Mouse (Mus musculus) granulocyte monocyte progenitor cell, adult 5-6 weeks (primary cell): ENCODE results near the gene Tmem19. TPM values are rescaled to one million over a fixed set of nuclear protein-coding genes. Genes with fewer than 3 reads are reported as not detected.

ENCODE experiments used
- ATAC-seq: replicated peaks from 2 replicates; pipeline ENCODE4 v1.8.0; 2016; ENCODE audit warnings: mild to moderate bottlenecking, moderate TSS enrichment, inconsistent platforms; ENCODE audit not compliant: poor library complexity, severe bottlenecking
- total RNA-seq, 2 experiments: library from RNA; stranded (forward) in 1 of 2; stranded (reverse) in 1 of 2; fragments of 200-712, 200-1000 nt in 1 of 2; fragments of >200 nt in 1 of 2; fragmentation: Nextera tagmentation in 1 of 2; gene quantifications; 2 replicates each; pipeline ENCODE4 v1.2.3; 2014 to 2017

Tmem19 gene
- total RNA-seq (2014; fragmentation: Nextera tagmentation) (13.3 and 15.2 TPM in 2 replicates), total RNA-seq (2017) (13.0 and 23.7 TPM in 2 replicates)

DNA sequence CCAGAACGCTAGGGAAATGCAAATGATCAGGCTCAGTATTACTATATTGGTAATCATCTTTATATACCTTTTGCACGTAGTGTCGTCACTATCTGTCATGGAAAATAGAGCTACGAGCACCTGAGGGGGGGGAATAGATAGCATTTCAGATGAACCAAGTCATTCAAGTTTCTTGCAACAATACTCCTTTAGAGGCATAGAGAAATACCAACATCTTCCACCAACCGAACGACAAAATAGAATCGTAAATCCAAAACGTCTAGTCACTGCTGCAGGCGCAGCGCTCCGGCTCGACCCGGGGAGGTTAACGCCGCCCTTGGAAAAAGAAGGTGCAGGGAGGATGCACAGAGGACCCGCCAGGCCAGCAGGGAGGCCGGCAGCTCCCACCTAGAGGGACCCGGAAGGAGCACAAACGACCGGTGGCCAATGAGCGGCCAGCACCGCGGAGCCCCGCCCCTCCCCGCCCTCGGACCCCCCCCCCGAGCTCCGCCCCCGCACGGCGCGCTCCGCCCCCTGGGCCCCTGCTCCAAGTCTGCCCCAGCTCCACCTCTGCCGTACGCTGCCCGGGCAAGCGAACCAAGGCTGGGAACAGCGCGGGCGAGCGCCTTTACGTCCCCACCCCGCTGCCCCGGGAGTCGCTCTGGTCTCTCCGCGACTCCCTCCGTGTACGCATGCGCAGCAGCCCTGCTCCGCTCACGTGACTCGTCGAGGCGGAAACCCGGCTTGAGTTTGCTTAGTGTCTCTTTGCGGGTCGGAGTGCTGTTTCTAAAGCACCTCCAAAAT is at the start of gene Tmem19:
Tmem19 (minus strand) TSS at position 662 of the 783 bp plus-strand sequence.
- ATAC-seq: peak; percentile 96

DNA sequence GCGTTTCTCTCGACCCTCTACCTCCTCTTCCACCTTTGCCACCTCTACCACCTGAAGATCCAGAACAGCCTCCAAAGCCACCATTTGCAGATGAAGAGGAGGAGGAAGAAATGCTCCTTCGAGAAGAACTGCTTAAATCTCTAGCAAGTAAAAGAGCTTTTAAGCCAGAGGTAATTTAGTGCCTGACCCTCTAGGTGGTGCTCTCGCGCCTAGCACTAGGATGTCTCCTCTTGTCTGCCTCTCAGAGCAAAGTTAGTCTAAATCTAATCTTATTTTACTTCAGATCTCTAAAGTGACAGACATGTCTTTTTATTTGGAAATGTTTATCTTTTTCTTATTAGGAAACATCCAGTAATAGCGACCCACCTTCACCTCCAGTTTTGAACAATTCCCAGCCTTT is 44.1 kb upstream of the Tmem19 start:
- ATAC-seq: peak; percentile 80

DNA sequence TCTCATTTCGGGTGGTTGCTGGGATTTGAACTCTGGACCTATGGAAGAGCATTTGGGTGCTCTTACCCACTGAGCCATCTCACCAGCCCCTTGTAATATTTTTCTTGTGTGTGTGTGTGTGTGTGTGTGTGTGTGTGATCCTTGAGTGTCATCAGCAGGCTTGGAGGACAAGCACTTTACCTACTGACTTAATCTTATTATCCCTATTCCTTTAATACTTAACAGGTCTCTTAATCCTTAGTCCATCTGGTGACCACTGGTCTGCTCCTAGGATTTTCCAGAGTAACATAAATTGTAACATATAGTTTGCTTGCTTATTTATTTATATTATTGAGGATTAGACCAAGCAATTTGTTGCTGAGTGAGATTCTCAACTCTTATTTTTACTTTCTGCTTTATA is 29.6 kb upstream of the Tmem19 start:
- ATAC-seq: no peak

DNA sequence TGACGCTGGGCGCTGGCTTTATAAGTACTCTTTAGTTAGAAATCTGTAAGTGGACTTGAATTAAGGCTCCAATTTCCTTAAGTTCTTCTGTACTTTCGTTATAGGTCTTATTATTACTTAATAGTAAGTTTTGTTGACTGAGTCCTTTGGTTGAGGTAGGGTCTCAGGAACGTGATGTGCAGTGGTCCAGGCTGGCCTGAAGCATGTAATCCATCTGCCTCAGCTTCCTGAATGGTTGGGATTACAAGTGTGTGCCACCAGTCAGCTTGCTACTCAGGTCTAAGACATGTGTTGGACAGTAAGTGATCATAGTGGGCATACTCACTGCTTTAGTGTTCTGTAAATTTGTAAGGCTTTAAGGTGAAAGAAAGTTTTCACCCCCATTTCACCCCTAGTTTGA is 28.8 kb upstream of the Tmem19 start:
- no peak for ATAC-seq

DNA sequence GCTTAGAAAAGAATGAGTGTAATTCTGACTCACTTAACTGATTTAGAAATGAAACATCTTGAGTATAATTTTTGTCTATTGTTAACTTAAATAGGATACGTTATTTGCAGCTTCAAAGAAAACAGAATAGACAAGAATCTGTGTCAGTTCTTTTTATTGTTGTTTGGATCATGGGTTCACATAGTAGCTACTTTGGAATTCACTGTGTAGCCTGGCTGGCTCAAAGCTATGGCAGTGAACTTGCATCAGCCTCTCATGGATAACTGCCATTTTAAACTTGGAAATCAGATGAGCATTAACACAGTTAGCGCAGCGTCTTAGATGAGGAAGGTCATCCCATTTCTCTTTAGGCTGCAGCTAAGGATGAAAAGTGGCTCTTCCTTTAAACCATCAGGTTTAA is 25.6 kb upstream of the Tmem19 start:
- no peak for ATAC-seq

DNA sequence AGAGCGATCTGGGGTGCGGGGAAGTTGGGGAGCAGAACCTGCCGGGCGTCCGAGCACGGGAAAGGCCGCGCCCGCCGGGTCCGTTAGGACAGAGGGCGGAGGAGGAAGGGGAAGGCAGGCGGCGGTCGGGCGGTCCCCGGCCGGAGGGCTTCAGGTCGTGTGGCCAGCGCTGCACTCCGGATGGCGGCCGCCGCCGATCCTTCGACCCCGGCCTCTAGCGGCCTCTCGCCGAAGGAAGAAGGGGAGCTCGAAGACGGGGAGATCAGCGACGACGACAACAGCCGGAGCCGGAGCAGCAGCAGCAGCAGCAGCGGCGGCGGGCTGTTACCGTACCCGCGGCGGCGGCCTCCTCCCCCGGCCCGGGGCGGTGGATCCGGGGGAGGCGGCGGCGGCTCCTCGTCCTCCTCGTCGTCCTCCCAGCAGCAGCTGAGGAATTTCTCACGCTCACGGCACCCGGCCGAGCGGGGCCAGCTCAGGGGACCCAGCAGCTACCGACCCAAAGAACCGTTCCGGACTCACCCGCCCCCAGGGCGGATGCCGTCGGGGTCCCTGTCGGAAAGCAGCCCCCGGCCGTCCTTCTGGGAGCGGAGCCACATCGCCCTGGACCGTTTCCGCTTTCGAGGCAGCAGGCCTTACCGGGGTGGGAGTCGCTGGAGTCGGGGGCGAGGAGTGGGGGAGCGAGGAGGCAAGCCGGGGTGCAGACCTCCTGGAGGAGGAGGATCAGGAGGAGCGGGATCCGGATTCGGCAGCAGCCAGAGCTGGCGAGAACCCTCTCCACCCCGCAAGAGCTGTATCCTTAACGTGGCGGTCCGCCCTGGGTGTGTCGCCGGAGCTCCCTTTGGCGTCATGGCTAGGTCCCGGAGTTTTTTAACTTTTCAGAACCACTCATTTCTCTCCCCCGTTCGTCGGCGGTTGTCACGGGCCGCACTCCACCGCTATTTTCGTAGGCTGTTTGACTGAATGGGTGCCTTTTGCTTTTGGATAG is 23.0 kb upstream of the Tmem19 start:
- ATAC-seq: peak; percentile 43

DNA sequence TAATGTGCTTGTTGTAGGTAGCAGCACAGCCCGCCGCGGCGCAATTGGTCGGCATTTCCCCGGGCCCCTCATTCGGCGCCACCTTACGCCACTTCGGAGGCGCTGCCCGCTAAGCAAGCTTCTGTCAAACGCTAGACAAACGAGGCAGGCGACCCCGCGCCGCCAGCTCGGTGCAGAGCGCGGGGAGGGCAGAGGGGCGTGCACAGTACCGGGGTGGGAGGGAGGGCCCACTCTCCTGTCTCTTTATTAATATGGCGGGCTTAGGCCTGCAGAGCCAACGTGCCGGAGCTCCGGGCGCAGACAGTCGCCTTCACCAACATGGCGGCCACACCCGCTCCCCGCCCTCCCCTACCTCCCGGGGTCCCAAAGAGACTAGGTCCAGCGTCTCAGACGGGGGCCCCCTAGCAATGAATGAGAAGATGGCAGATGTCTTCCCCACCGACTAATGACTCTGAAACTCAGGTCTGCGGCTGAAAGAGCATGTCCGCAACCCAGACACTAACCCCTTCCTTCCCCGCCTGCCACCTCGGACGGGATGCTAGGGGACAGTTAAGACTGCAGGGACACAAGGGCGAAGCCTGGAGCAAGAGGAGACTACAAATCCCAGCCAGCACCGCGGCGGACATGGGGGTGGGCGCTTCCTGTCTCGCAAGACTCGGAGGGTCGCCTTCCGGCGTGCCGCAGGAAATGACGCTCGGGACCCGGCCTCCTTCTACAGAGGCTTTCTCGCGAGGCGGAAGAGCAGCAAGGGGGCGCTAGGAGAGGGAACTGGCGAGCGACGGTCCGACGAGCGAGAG is 22.1 kb upstream of the Tmem19 start, which contains the start of the genes Thap2 and Zfc3h1:
Thap2 (minus strand) TSS at position 223 of the 797 bp plus-strand sequence.
Zfc3h1 (plus strand) TSS at position 739 of the 797 bp plus-strand sequence.
- peak; percentile 81 for ATAC-seq

DNA sequence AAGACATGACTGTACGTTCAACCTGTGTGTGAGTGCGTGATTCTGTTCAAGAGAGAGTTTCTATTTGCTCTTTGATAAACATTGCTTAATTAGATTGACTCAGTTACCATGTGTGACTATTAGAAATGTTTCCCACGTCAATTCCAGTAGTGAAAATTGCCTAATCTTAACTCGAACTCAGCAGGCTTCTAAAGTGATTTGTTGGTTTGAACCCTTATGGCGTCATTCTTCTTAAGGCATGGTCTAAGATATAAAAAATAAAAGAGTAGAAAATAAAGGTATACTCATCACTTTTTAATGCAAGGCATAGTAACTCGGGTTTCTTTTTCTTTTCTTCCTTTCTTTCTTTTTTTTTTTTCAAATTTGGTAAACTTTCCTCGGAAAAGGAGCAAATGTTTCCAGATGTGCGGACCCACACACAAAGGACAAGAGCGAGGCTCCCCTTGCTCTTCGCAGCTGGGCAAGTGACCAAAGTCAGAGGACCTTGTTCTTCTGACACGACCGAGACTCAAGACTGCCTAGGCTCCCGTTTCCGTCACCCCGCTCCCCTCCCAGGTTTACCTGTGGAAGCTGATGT is 21.4 kb upstream of the Tmem19 start:
- ATAC-seq: 0 out of 2 replicates have a peak, but pooled peaks have one; percentile 1

DNA sequence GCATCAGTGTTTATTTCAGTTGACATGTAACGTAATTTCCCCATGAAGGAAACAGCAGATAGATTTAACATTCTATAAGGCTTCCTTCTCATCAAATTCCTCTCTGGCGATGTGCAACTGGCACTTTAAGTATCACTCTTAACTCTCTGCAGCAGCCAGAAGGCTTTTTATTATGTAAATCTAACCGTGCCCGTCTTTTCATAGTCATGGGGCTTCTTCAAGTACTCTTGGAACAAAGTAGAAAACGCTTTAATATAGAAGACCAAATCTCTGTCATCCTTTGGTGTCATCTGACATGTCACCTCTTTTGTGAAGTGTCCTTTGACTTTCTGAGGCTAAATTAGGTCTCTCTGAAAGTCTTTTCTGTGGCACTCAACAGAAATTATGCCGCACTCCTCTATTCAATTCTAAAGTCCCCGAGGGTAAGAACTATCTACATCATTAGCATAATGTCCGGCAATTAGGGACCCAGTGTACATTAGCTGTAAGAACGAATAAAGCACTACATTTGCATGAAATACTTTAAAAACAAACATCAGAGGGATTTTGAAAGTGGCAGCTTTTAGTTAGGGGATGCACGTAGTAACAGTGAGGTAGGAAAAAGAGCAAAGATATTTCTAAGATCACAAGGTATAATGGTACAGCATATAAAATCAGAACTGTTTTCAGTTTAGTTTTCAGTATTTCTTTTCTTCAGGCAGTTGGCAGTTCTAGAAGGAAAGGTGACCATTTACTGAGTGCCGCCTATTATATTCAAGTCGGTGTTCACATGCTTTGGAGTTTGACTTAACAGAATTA is 20.7 kb upstream of the Tmem19 start:
- ATAC-seq: no peak

DNA sequence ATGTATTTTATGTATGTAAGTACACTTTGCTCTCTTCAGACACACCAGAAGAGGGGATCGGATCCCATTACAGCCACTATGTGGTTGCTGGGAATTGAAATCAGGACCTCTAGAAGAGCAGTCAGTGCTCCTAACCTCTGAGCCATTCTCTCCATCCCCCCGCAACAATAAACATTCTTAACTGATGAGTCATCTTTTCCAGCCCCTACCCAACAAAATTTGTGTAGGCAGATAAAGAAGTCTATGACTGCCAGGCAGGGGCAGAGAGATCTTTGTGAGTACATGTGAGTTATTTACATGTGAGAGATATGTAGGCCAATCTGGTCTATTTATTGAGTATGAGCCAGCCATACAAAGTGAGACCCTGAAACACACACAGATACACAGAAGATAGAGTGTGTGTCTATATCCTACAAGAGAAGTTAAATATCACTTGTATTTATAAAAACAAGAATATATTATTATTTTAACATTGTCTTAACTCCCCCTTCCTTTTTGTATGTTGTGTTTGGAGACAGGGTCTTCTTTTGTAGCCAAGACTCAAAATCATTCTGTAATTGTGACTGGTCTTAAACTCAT is 19.3 kb upstream of the Tmem19 start:
- no peak for ATAC-seq

DNA sequence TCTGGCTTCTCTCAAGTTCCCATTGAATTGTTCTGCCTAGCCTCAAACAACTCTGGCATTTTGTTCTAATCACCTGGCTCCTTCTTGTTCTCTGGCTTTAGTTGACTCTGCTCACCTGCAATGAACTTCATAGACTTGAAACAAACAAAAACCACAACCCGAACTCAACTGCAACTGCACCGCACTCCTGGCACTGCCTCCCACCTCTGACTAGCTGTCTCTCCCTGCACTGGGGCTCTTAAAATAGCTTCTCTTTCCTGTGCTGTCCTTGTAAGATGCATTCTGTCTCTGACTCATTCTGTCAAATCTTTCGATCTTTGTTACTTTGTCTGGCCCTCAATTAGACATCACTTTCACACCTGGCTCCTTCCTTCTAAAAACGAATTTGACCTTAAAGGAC is 850 bp upstream of the Tmem19 start:
- ATAC-seq: no peak

DNA sequence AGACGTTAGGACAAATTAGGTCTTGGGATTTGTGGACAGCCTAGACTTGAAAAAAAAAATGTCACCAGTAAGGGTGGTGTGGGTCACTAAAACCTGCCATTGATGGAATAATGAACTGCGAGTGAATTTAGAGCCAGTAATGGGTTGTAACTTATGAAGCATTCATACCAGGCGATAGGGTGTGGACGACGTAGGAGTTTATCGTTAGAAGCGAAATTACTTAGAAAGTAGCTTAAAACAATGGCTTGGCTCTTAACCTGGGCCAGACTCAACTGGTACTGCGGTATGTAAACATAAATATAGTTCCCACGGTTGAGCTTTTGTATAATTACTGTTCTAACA is 293 bp upstream of the Tmem19 start:
- peak; percentile 13 for ATAC-seq

DNA sequence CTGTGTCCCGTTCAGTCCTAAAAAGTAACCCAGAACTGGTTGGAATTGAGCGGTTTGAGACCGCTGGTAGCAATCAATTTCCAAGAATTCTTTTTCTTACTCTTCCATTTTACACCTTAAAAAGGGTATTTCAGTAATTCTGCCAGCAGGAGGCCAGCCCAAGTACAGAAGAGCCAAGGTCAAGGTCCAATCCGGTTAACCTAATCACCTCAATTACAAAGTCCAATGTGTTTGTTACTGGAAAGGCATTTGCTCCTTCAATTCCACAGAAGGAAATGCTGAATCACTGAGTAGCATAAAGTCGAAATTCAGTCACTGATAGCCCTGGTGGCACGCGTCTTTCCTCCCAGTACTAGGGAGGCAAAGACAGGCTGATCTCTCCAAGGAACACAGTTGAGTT is 3.2 kb downstream of the Tmem19 start:
- ATAC-seq: no peak

DNA sequence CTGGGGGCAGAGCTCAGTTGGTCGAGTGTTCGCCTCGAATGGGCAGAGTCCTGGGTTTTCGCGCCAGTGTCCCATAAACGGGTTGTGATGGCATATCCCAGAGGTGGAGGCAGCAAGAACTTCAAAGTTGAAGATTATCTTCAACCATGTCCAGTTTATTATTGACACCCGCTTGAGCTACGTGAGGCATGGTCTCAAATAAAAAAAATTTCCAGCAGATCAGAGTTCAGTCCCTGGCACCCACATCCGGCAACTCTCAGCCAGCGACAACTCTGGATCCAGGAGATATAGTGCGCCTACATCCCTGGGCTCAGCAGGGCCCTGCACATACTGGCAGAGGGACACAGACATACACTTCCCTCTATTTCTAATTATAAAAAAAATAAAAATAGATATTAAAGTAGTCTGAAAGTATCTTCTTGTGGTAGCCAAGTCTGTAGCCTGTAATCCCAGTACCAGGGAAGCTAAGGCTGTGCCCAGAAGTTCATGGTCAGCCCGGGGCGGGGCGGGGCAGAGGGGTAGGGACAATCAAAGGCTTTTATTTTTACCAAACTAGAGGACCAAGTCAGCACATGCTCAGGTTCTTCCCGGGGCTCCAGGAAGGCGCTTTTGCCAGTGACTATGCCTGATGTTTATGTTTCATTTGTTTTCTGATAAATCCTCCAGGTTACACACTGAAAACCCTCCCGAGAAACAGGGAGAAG is 3.9 kb downstream of the Tmem19 start:
- ATAC-seq: no peak

DNA sequence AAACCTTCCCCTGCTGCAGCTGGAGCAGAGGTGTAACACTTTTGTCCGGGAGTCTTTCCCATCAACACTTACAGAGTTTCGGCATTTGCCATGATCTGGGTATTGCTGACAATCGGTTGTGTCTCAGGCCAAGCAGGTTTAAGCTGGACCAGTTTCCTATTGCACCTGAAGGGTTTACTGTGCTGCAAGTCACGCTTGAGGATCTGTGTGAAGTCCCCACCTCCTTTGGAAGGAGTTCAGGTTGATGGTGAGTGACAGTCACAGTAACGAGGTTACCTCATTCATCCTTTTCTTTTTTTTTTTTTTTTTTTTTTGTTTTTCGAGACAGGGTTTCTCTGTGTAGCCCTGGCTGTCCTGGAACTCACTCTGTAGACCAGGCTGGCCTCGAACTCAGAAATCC is 6.2 kb downstream of the Tmem19 start:
- ATAC-seq: no peak

DNA sequence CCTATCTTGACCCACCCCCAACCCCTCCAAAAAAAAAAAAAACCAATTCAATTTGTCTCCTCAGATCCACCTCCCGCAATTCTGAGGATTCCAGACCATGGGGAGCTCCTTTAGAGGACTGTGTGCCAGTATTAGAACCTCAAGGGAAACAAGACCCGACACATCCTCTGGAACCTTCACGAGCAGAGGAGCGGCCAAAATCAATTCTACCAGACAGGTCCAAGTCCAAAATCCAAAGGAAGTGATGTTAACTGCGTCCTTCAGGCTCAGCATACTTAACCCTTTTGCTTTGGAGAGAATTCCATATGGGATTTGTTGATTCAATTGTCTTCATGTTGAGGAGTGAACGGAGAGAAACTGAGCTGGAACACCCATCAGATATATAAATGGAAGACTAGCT is 7.3 kb downstream of the Tmem19 start:
- ATAC-seq: no peak

DNA sequence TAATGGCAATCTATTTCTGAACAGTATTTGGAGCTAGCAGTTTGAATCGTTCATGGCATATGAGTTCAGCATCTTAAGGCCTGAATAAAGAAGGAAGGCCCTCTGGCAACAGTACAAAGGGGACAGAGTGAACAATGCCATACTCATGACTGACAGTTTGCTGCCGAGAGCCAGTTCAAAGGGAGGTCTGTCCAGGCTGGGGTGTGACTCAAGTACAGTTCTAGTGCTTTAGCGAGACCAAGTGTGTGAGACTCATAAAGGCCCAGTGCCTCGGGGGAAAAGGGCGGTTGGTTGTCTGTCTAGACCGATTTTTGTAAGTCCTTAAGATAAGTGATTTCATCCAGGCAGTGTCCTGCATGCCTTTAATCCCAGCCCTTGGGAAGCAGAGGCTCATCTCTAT is 7.7 kb downstream of the Tmem19 start:
- no peak for ATAC-seq

DNA sequence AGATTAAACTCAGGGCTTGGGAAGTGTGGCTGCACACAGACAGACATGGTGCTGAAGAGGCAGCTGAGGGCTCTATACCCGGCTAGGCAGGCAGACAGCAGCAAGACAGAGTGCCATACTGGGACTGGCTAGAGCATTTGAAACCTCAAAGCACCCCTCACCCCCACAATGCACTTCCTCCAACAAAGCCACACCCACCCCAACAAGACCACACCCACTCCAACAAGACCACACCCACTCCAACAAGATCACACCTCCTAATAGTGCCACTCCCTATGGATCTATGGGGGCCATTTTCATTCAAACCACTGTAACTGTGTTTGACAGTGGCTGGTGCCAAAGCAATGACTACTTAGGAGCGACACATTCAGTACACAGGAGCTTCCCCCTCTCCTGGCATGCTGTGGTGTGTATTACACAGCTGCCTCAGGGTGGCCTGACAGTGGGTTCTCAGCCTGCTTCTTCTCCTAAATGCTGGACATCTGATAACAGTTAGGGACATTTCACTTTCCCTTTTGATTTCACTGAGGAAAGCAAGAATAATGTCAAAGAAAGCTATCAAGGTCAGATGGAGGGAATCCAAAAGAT is 11.4 kb downstream of the Tmem19 start:
- peak; percentile 78 for ATAC-seq
